Mouse (Mus musculus) ZHBTc4 (cell line): ENCODE results near the gene Cct4.

ENCODE experiments used
- DNase-seq: peaks from one replicate; pipeline ENCODE4 v3.0.0-alpha.2; 2011; ENCODE audit warnings: low read depth, low spot score

The Cct4 gene

GRCm38 (mm10) chr11:22982846-22983245, 7.5 kb upstream of the Cct4 start:
- no peak for DNase-seq

GRCm38 (mm10) chr11:22985510-22985909, 4.8 kb upstream of the Cct4 start:
- DNase-seq: peak; percentile 68

GRCm38 (mm10) chr11:22987357-22987756, 3.0 kb upstream of the Cct4 start:
- DNase-seq: peak; percentile 75

- DNase-seq: no peak
These were observed 533 bp upstream of the Cct4 start for GRCm38 (mm10) chr11:22989786-22990185.

GRCm38 (mm10) chr11:22991218-22991835, 1.0 kb downstream of the Cct4 start:
- peak; percentile 32 for DNase-seq

GRCm38 (mm10) chr11:22994271-22994670, 4.0 kb downstream of the Cct4 start:
- no peak for DNase-seq

- DNase-seq: no peak
These were observed 5.1 kb downstream of the Cct4 start for GRCm38 (mm10) chr11:22995461-22995860.

- no peak for DNase-seq
These were observed 8.0 kb downstream of the Cct4 start for GRCm38 (mm10) chr11:22998308-22998707.

- no peak for DNase-seq
These were observed 15.0 kb downstream of the Cct4 start for GRCm38 (mm10) chr11:23005276-23005675.

- DNase-seq: no peak
These were observed 16.8 kb downstream of the Cct4 start for GRCm38 (mm10) chr11:23007166-23007480.

GRCm38 (mm10) chr11:23007481-23008180, 17.3 kb downstream of the Cct4 start, which contains the start of gene Fam161a:
Gene Fam161a, plus strand, starts transcription at chr11:23007531.
- DNase-seq: peak; percentile 95

GRCm38 (mm10) chr11:23008181-23008823, 18.0 kb downstream of the Cct4 start:
- peak; percentile 97 for DNase-seq

- no peak for DNase-seq
These were observed 18.5 kb downstream of the Cct4 start for GRCm38 (mm10) chr11:23008824-23009200.

- DNase-seq: no peak
These were observed 22.8 kb downstream of the Cct4 start for GRCm38 (mm10) chr11:23013096-23013495.

GRCm38 (mm10) chr11:23013580-23014294, 23.4 kb downstream of the Cct4 start:
- DNase-seq: peak; percentile 80

GRCm38 (mm10) chr11:23014996-23015395, 24.7 kb downstream of the Cct4 start:
- DNase-seq: no peak

- DNase-seq: no peak
These were observed 27.6 kb downstream of the Cct4 start for GRCm38 (mm10) chr11:23017943-23018342.

GRCm38 (mm10) chr11:23020116-23020770, 29.9 kb downstream of the Cct4 start:
- peak; percentile 22 for DNase-seq

GRCm38 (mm10) chr11:23020841-23021240, 30.5 kb downstream of the Cct4 start:
- no peak for DNase-seq

- DNase-seq: no peak
These were observed 32.8 kb downstream of the Cct4 start for GRCm38 (mm10) chr11:23023155-23023554.

GRCm38 (mm10) chr11:23024169-23024568, 33.9 kb downstream of the Cct4 start:
- no peak for DNase-seq

- no peak for DNase-seq
These were observed 38.6 kb downstream of the Cct4 start for GRCm38 (mm10) chr11:23028957-23029356.
